Mouse (Mus musculus) olfactory bulb, adult 2 months (tissue): ENCODE measurements around the gene Ccdc171. TPM values are rescaled to one million over a fixed set of nuclear protein-coding genes. Genes with fewer than 3 reads are reported as not detected.

Source experiments
- H3K27ac ChIP-seq: fragments of 200-500 bp; 2 replicates; pipeline ENCODE4 v1.5.1; 2012; ENCODE audit warnings: low read depth, low read length; ENCODE audit not compliant: insufficient read depth
- H3K4me1 ChIP-seq: fragments of 200-500 bp; 2 replicates; pipeline ENCODE4 v1.6.1; 2012; ENCODE audit warnings: low read length; ENCODE audit not compliant: control insufficient read depth, insufficient read depth
- H3K4me3 ChIP-seq: fragments of 200-500 bp; 2 replicates; pipeline ENCODE4 v1.5.1; 2012; ENCODE audit warnings: mild to moderate bottlenecking, low read depth, low read length, moderate library complexity; ENCODE audit not compliant: insufficient read depth
- CTCF ChIP-seq: fragments of 200-500 bp; IDR thresholded peaks from 2 replicates; pipeline ENCODE4 v1.5.1; 2012; ENCODE audit warnings: low read depth, mild to moderate bottlenecking, low read length, moderate library complexity; ENCODE audit not compliant: insufficient read depth
- POLR2A ChIP-seq: fragments of 200-500 bp; IDR thresholded peaks from 2 replicates; pipeline ENCODE4 v1.6.1; 2012; ENCODE audit warnings: mild to moderate bottlenecking, low read depth, low read length, moderate library complexity; ENCODE audit not compliant: insufficient read depth
- WGBS: fragments of 180-500 bp; shearing (Covaris S2); methylation state at CpG from one replicate; pipeline ENCODE4 v1.1.7; 2018; 5-methylcytosine and 5-hydroxymethylcytosine counted together
- polyA plus RNA-seq: library from polyadenylated mRNA; stranded (reverse); fragments of >200 nt; gene quantifications from 2 replicates; pipeline ENCODE4 v1.2.4, GENCODE M21; 2012; ENCODE audit warnings: low replicate concordance; ENCODE audit not compliant: missing spikeins, insufficient read depth, insufficient read length

Ccdc171 gene
- polyA plus RNA-seq, 1 experiment, result not detected

GRCm38 (mm10) chr4:83794930-83795459 is 269.6 kb downstream of the Ccdc171 start:
- TF ChIP-seq CTCF, result no peak
- TF ChIP-seq POLR2A, result no peak
- Histone ChIP-seq H3K4me3 (no peak overlapping the region), H3K4me1 (no peaks in the 10 kb centered on the region), H3K27ac (no peak overlapping the region)
- WGBS, result 46% methylated on average over 5 of the region's 5 CpGs

GRCm38 (mm10) chr4:83797976-83798375 is 272.6 kb downstream of the Ccdc171 start:
- 85% methylated on average over 14 of the region's 14 CpGs for WGBS
- no peaks in the 10 kb centered on the region for H3K4me1 ChIP-seq
- no peak for TF ChIP-seq POLR2A
- no peak overlapping the region for H3K27ac ChIP-seq
- H3K4me3 ChIP-seq, result no peak overlapping the region

- H3K4me1 ChIP-seq, result no peaks in the 10 kb centered on the region
- no peak overlapping the region for H3K4me3 ChIP-seq
- TF ChIP-seq POLR2A (no peak), CTCF (no peak)
- H3K27ac ChIP-seq, result no peak overlapping the region
- 92% methylated on average over 21 of the region's 21 CpGs for WGBS
Measured at GRCm38 (mm10) chr4:83798674-83799430, 273.5 kb downstream of the Ccdc171 start.

GRCm38 (mm10) chr4:83800402-83800801 is 275.1 kb downstream of the Ccdc171 start:
- 78% methylated on average over 3 of the region's 3 CpGs for WGBS
- TF ChIP-seq CTCF, result no peak
- TF ChIP-seq POLR2A, result no peak
- H3K27ac ChIP-seq, result no peak overlapping the region

GRCm38 (mm10) chr4:83816925-83817324 is 291.6 kb downstream of the Ccdc171 start:
- 85% methylated on average over 4 of the region's 4 CpGs for WGBS
- Histone ChIP-seq H3K4me1 (no peaks in the 10 kb centered on the region), H3K27ac (no peak overlapping the region), H3K4me3 (no peak overlapping the region)
- TF ChIP-seq CTCF, result no peak
- no peak for TF ChIP-seq POLR2A

More at GRCm38 (mm10) chr4:83800402-83800801, 275.1 kb downstream of the Ccdc171 start:
- Histone ChIP-seq H3K4me3 (no peak overlapping the region), H3K4me1 (no peaks in the 10 kb centered on the region)

- 95% methylated on average over 4 of the region's 4 CpGs for WGBS
Measured at GRCm38 (mm10) chr4:83829718-83830459, 304.5 kb downstream of the Ccdc171 start.

GRCm38 (mm10) chr4:83830891-83831880 is 305.8 kb downstream of the Ccdc171 start:
- no peak overlapping the region for H3K4me3 ChIP-seq
- H3K27ac ChIP-seq, result no peak overlapping the region
- WGBS, result 35% methylated on average over 13 of the region's 13 CpGs
- no peaks in the 10 kb centered on the region for H3K4me1 ChIP-seq
- TF ChIP-seq POLR2A, result no peak

More at GRCm38 (mm10) chr4:83829718-83830459, 304.5 kb downstream of the Ccdc171 start:
- Histone ChIP-seq H3K4me1 (no peaks in the 10 kb centered on the region), H3K4me3 (no peak overlapping the region), H3K27ac (no peak overlapping the region)
- no peak for TF ChIP-seq POLR2A
- TF ChIP-seq CTCF, result no peak

- no peaks in the 10 kb centered on the region for H3K4me1 ChIP-seq
- H3K4me3 ChIP-seq, result no peak overlapping the region
- TF ChIP-seq CTCF (no peak), POLR2A (no peak)
- H3K27ac ChIP-seq, result no peak overlapping the region
- 54% methylated on average over 2 of the region's 2 CpGs for WGBS
Measured at GRCm38 (mm10) chr4:83839077-83839476, 313.7 kb downstream of the Ccdc171 start.

- 73% methylated on average over 7 of the region's 7 CpGs for WGBS
- Histone ChIP-seq H3K4me3 (no peak overlapping the region), H3K4me1 (no peaks in the 10 kb centered on the region), H3K27ac (no peak overlapping the region)
- TF ChIP-seq CTCF (no peak), POLR2A (no peak)
Measured at GRCm38 (mm10) chr4:83846304-83846703, 321.0 kb downstream of the Ccdc171 start.
